Mouse (Mus musculus): Measurements from ENCODE around the gene Zmiz2.

DNA sequence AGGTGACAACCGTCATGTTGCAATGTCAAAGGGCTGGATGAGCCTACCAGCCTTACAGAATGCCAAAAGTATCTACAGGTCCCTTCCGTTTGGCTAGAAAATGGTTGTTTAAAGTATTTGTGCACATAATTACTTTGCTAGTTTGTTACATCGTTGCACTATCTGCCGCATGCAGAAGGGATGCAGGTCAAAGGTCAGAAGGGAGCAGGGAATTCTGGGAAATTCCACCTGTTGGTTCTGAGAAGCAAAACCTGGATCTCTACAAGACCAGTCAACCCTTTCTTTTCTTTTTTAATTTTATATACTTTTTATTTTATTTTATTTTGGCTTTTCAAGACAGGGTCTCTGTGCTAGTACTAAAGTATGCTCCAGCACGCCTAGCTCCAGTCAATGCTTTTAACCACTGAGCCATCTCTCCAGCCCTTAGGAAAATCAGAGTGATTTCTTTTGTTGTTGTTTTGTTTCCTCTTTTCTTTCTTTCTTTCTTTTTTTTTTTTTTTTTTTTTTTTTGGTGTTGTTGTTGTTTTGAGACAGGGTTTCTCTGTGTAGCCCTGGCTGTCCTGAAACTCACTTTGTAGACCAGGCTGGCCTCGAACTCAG, 648 bp upstream of the Zmiz2 start:
- TF ChIP-seq EP300 (IDR thresholded peaks at IDR 0.05) (no peak), CTCF (IDR thresholded peaks at IDR 0.05) (no peak)
